Mouse (Mus musculus): Measurements from ENCODE around the gene Crygc.

The Crygc gene

DNA sequence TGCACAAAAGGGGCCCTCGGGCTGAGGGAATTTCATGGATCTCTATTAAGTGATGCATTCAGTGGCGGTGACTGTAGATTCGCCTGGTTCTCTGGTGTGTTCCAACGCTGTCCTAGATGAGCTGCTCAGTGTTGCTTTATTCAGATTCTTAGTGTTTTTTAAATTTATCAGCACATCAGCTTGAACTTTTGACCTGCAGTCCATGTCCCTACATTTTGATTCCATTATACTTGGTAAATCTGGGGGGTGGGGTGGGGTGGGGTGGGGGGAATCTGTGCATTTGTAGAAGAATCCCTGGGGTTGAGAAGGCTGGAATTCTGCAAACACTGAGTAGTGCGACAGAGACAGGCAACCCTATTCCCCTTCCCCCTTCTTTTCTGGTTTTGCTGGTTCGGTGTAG lies at the start of gene Crygc:
TSS of gene Crygc (minus strand) at position 101 of the 400 bp plus-strand sequence.
- DNase-seq, result no peak

DNA sequence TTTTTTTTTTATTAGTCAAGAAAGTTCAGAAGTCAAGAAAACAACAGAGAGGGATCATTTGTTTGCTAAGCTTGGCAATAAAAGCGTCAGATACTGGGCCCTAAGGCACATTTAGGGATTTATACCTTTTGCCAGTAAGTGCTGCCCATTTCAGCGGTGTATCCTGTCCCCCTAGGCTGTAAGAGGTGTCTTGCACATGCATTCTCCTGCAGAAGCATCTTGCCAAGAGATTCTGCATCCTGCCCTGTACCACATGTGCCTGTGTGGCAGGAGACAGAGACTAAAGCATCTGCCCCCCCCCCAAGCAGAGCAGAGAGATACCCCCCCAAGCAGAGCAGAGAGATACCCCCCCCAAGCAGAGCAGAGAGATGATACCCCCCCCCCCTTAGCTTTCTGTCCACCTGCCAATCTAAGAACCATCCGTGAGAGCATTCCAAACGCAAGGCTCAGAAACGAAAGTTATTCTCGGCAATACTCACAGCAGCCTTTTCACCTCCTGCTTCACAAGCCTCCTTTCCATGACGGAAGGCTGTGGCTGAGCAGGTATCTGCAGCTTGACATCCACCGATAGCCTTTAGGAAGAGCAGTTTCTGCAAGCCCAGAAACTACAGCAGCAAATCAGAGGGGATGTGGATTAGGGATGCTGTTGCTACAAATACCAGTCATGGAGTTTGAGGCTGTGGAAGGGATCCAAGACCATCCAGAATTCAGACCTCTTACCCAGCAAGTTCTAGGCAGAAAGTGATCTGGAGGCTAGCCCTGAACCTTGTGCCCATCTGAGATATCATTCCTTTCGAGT lies 49.3 kb upstream of the Crygc start, which contains the start of gene D630023F18Rik:
TSS of gene D630023F18Rik (minus strand) at position 641 of the 799 bp plus-strand sequence.
- DNase-seq, result no peak

DNA sequence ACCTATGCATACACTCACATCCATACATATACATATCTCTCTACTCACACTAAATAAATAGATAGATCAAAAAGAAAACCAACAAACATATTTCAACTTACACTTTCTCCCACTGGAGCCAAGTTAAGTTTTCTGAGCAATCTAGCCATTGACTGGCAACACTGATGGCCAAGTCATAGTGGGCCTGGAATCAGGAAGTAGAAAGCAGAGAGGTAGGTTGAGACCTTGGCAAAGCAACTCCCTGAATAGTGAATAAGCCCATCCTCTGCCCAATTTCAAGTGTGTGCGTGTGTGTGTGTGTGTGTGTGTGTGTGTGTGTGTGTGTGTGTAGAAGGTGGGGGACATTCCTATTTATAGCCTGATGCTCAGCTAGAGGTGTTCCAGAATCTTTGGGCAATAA lies 45.9 kb upstream of the Crygc start, which contains the start of gene Gm28845:
TSS of gene Gm28845 (minus strand) at position 121 of the 400 bp plus-strand sequence.
- no peak for DNase-seq

DNA sequence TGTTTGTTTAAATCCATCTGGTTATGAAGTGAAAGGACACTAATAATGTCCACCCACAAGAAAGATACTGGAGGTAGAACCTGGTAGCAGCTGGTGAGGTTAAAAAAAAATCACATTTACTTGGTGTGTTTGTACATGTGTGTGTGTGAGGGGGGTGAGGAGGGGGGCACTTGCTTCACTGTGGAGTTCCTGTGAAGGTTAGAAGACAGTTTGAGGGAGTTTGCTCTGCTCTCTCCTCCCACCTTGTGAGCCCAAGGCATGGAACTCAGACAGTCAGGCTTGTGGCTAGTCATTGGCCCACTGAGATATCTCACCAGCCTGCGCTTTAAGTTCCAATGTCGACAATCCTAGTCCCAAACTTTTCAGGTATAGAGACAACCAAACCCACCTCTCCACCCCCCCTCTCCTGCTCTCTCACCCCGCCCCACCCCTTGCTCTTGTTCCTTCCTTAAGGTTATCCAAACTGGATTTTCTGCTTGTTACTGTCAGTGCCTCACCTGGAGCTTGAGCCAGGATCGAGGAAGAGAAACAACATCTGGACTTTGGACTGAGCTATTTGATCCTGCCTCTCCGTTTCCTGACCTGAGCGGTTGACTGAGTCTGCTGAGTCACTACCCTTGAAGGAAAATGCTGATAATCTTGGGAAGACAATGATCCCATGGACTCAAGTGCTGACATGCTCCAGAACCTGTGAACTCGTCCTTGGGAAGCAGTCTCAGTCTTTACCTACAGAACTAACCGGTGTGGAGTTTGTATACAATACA lies 44.8 kb upstream of the Crygc start:
- DNase-seq, result no peak

DNA sequence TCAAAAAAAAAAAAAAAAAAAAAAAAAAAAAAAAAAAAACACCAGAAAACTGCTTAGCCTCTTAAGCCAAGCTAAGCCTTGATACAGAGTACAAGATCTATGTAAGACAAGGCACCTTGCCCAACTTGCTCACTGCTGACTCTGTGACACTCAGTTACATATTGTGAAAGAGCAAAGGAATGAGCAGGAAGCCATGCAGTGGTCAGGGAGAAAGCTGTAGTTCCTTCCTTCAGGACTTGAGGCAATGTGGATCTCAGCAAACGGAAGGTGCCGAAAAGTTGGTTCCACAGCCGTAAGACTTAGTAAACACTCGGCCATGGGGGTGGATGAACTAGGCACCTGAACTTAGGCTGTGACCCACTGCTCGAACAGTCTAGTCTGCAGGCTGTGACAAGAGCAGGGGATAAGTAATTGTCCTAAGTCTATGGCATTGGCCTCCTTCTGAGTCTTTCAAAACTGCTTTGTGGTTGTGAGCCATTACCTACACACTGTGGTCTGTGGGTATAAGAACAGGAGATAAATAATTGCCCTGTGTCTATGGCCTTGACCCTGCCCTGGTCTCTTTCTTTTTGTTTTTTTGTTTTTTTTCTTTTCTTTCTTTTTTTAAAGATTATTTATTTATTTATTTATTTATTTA lies 40.2 kb upstream of the Crygc start:
- DNase-seq, result no peak

DNA sequence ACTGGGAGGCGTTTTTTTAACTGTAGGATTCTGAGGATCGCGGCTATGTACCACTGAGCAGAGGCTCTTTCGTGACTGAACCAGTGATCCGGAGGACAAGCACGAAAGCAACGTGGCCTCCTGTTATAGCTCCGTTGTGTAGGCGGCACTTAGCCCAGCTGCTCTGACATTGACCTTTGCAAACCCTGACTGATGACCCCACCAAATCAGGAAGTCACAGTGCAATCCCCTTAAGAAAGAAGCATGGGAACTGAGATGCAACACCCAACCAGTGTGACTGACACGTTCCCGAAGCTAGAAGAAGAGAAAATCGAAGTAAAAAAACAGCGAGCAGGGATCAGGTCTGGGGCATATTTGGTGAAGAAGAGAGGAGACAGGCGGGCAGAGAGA lies 39.3 kb upstream of the Crygc start:
- no peak for DNase-seq

DNA sequence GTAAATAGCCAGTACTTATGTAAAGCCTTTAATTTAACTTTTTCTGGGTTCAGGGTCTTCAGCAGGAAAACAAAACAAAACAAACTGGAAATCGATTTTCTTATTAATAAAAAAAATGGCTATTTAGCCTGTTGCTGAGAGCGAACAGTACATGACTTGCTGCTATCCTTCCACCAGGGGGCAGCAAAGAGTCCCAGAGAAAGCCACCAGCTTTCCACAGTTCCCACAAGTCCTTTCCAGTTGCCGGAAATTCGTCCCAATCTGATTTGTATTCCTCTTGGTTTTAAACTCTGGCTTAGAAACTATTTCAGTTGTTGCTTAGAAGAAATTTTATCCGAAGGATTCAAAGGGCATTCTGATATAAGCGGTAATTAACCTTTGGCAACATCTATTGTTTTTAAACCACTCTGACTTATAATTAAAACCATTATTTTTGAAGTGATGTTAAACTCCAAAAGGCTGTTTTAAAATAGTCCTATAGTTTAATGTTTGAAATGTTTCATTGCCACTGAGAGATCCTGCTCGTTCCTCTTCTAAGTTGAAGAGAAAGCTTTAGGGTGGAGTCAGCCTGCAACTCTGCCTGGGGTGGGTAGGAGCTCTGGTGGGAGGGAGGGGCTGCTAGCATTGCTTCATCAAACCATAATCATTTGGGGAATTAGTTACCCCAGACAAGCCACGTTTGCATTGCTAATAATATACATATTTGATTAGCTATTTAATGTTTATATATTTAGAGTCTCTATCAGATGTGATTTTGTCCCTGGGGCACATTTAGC lies 38.7 kb upstream of the Crygc start:
- DNase-seq, result no peak

DNA sequence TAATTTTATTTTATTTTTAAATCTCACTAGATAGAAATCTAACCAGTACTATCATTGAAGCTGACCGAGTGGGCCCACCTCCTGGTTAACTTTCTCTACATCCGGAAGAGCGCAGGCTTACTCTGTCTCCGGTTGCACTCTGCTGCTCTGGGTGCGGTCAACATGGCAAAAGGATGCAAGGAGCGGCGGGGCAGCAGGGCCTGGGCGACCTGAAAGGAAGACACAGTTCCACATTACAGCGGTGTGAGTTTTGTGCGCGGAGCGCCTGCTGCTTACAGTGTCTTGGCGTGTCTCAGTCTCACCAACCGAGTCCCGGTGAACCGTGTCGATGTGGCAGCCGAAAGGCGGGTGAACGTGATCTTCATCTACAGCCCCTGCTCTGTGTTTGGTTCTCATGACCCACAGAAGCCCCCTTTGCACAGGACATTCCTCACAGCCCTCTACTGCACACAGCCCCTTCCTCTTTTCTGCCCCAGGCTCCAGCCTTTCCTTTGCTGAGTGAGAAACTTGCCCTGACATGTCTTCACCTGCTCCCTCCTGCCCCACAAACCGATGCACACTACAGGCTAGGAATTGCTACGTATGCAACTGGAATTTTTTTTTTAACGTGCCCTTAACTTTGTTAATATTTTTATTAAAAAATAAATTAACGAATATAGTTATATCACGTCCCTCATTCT lies 36.4 kb upstream of the Crygc start:
- no peak for DNase-seq

DNA sequence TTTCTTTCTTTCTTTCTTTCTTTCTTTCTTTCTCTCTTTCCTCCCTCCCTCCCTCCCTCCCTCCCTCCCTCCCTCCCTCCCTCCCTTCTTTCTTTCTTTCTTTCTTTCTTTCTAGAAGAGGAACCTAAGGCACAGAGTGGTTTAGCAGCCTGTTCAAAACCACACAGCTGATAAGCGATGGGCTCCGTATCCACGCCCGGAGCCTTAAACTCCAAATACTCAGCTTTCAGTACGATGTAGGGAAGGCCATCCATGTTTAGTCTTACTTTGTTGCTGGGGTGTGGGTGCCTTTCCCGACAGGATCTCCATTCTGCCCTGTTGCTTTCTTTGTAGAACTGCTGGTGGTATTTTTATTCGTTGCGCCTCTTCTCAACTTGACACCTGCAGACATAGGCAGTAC lies 35.7 kb upstream of the Crygc start:
- DNase-seq, result no peak

DNA sequence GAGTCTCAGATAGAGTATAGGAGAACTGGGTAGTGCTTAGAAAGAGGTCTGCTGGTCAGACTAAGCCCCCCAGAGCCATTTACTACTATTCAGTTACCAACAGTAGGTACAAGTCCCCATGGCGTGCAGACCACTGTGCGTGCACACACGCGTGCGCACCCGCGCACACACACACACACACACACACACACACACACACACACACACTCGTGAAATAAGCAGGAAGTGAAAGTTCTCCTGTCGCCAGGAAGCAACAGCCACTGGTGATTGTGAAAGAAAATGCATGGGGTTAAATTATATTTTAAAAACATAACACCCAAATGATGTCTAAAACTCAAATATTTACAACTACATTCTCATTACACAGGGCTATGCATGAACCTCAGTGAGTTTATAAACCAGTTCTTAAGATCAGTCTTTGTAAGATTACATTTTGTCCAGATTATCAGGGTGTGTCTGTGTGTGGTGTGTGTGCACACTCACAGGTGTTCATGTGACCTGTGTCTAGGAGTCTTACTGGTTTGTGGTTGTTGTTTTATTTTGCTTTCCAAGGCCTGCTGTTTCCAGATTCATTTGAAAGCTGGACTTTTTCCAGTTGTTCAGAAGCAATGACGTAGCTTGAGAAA lies 34.3 kb upstream of the Crygc start:
- no peak for DNase-seq

DNA sequence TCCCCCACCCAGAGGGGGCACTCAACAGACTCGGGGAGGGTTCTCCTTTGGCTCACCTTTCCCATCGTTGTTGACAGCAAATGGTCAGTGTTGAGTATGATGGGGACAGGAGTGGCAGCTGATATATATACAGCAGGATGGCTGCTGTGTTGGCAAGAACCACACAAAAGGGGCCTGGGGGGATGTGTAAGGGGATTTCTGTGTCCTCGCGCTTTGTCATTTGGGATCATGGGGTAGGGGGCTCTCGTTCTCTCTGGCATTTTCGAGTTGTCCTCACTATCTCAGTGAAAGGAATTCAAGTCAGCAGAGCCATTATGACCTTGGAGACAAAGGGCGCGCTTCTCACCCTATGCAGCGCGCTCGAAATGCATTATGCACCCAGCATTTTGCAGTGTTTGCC lies 29.8 kb upstream of the Crygc start, which contains the start of gene Cryga:
TSS of gene Cryga (minus strand) at position 101 of the 400 bp plus-strand sequence.
- no peak for DNase-seq

DNA sequence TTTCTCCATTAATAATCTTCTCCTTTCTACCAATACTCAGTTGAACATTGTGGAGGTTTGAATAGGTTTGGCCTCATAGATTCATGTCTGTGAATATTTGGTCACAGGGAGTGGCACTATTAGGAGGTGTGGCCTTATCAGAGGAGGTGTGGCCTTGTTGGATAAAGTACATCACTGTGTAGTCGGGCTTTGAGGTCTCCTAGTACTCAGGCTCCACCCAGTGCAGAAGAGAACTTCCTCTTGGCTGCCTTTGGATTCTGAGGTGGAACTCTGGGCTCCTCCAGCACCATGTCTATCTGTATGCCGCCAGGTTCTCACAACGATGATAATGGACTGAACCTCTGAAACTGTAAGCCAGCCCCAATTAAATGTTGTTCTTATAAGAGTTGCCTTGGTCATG lies 23.5 kb upstream of the Crygc start:
- no peak for DNase-seq

DNA sequence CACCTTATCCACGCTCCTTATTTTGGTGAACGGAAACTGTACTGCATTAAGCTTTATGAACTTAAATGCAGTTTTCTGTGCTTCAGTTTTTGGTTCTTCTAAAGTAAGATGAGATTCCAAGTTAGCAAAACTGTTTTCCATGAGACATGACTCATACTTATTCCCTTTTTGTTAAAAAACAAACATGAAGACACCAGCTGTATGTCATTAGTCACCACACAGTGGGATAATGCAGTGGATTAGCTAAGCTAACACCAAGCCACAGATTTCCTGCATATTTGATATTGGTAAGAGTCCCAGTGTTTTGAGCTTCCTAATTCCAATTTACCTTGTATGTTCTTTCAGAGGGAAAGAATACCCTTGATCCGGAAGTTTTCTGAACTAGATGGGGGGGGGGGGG lies 18.1 kb upstream of the Crygc start:
- DNase-seq, result no peak

DNA sequence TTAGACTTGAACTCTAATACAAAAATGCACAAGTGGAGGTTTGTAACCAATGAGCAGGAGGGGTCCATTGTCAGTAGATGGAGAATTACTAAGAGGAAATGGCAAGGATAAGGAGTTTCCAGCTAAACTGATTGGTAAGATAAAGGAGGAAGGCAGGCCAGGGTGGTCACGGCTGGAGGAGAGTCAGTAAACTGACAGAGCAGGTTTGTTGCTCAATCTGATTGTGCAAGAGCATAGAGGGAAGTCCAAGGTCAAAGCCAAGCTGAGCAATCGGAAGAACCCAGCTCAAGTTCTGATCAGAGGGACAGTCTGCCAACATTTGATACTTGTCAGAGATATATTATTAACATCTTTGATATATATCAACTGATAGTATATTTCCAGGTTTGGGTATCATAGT lies 16.9 kb upstream of the Crygc start:
- no peak for DNase-seq

DNA sequence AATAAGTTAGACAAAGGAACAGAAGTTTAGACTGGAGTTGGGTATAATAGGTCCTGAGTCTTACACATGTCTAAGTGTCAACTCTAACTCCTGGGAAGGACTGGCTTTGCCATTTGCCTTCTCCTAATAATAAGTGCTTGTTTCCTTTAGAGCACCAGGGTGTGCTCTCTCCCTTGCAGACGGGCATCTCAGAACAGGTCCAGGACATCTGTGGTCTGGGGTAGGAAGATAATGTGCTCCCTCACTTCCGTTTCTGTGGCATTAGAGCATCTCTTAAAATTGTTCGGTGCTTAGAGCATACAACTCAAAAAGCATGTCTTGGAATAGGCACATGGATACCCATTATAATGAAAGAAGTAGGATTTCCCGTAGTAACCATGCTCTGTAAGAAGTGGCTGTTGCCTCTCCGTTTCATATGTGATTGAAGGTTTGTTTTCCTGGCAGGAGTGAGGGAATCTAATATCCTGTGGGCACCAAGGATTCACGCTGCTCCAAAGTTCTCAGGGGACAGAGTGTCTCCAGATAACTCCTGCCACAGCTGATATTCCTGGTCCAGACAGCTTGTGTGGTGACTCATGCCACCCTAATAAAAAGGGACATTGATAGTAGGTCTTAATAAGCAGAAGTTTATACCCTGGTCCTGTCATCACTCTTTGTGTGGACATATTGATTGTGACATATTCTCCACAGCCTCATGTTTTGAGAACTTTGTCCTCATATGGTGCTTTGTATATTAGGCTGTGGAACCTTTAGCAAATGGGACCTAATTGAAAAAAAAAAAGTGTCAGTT lies 15.3 kb upstream of the Crygc start:
- no peak for DNase-seq

DNA sequence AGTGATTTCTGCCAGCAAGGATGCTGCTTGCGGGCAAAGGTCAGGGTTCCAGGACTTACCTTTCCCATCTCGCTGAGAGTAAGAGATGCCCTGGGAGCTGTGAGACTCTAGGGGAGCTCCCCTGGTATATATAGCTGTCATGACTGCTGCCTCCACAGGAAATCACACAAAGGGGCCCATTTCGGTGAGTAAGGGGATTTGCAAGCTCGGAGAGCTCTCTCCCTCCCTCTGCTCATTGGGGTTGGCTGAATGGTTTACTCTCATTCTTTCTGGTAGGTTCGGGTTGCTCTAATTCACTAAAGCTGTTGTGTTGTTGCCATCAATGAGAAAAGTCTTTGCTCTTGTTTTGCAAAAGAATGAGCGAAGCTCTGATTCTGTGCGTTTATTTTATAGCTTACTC lies 8.7 kb upstream of the Crygc start, which contains the start of gene Crygb:
TSS of gene Crygb (minus strand) at position 101 of the 400 bp plus-strand sequence.
- no peak for DNase-seq

DNA sequence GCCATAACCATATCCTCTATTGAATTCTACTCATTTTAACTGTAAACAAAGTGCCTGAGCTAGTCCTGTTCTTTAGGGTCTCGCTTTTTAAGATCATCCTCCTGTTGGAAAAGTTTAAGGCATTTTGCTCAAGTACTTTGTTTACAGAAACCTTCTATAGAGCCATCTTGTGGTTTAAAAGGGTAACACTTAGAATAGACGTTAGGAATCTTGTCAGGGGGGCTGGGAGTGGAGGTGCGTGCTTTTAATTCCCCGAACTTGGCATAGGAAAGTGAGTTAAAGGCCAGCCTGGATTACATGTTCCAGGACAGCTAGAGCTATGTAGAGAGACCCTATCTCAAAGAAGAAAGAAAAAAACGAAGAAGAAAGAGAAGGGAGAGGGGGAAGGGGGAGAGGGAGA lies 2.1 kb upstream of the Crygc start:
- no peak for DNase-seq

DNA sequence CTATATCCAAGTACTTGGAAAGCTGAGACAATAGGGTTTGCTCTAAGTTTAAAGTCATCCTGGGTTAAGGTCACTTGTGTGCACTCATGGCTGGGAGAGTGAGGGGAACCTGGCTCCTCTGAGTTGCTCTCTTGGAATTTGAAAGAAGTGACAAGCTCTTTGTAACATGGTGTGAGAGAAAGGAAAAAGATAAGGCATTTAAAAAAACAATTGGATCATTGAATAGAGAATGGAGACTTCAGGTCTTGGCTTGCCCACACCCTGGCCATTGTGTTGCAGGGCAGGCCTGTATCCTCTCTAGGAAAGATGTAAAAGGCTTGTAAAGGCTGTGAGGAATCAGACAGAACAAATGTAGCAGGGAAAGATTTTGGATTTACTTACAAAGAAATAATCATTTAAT lies 5.6 kb downstream of the Crygc start:
- DNase-seq, result no peak

DNA sequence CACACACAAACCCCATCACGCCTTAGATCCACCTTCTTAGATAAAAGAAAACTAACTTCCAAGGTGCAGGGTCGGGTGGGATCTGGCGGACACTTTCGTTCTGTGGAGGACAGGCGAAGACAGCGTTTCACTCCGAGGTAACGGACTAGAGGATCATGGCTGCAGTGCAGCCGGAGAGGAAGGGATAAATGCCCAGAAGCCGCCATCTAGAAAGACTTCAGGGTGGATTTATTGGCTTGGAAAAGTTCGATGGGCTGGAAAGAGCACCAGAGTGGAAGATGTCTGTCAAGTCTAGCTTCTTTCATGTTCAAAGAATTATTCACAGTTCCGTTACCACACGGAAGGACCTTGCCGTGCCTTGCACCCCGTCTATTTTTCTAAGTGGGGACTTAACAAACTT lies 9.3 kb downstream of the Crygc start:
- DNase-seq, result no peak

DNA sequence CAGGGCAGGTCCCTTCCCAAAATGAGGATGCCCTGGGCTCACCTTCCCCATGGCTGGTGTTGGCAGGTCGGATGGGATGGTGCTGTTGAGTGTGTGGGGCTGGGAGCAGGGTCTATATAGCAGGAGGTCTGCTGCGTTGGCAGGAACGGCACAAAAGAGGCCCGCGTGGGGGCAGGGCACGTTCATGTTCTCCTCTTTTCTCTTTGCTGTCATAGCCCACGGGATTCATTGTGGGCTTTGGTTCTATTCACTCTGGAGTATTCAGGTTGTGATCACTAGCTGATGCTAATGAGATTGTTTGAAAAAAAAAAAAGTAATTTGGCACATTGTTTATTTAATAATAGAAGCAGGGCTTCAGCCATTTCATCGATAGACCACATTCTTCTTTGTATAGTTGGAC lies 10.1 kb downstream of the Crygc start, which contains the start of gene Crygd:
TSS of gene Crygd (minus strand) at position 101 of the 400 bp plus-strand sequence.
- DNase-seq, result no peak

DNA sequence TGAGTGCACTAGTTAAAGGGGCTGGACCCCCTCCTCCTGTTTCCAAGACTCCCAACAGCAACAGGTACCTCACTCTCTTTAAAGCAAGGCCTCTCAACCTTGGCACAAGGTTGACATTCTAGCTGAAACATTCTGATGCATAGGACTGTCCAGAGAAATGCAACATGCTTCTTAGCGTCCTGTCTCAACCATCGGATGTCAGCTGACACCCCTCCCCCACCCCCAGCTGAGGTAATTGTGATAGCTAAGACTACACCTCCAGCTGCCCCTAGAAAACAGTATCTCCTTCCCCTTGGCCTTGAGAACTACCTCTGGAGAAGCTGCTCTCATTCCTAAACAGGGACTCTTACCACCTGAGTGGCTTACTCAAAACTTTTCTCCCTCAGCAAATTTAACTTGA lies 21.3 kb downstream of the Crygc start:
- no peak for DNase-seq
